Mouse (Mus musculus) embryonic facial prominence, embryonic 10.5 days (tissue): ENCODE data around the gene Wdr45. TPM values are rescaled to one million over a fixed set of nuclear protein-coding genes. Genes with fewer than 3 reads are reported as not detected.

Experiments used
- DNase-seq: peaks from one replicate; pipeline ENCODE4 v3.0.0-alpha.2; 2017; ENCODE audit warnings: low spot score
- H3K27ac ChIP-seq: fragments of 300-500 bp; sonication (generic); replicated peaks from 2 replicates; pipeline ENCODE4 v1.5.1; 2016; ENCODE audit warnings: mild to moderate bottlenecking
- H3K27me3 ChIP-seq: fragments of 300-500 bp; sonication (generic); replicated peaks from 2 replicates; pipeline ENCODE4 v1.6.1; 2016; ENCODE audit warnings: low read depth, mild to moderate bottlenecking; ENCODE audit not compliant: poor library complexity, severe bottlenecking
- H3K36me3 ChIP-seq: fragments of 300-500 bp; sonication (generic); replicated peaks from 2 replicates; pipeline ENCODE4 v1.6.1; 2016; ENCODE audit warnings: mild to moderate bottlenecking, moderate library complexity
- H3K4me1 ChIP-seq: fragments of 300-500 bp; sonication (generic); 2 replicates; pipeline ENCODE4 v1.6.1; 2016
- H3K4me3 ChIP-seq: fragments of 300-500 bp; sonication (generic); 2 replicates; pipeline ENCODE4 v1.5.1; 2016; ENCODE audit warnings: mild to moderate bottlenecking, moderate library complexity
- H3K9me3 ChIP-seq: fragments of 300-500 bp; sonication (generic); 2 replicates; pipeline ENCODE4 v1.6.1; 2016; ENCODE audit warnings: mild to moderate bottlenecking
- WGBS: fragments of 180-500 bp; shearing (Covaris S2); methylation state at CpG from one replicate; pipeline ENCODE4 v1.1.7; 2016; 5-methylcytosine and 5-hydroxymethylcytosine counted together
- polyA plus RNA-seq: library from polyadenylated mRNA; unstranded; fragments of >200 nt; fragmentation: Nextera tagmentation; extraction: Ambion mirVana; gene quantifications from 2 replicates; pipeline ENCODE4 v1.2.1, GENCODE M21; 2016

Wdr45 gene
- polyA plus RNA-seq, 1 experiment from 2014 or later, result 22.5 TPM

GRCm38 (mm10) chrX:7722691-7723090 lies 8.6 kb downstream of the Wdr45 start:
- Histone ChIP-seq H3K27ac (peak overlapping the region; percentile 93; the same call in 1 of the 2 replicates), H3K27me3 (no peaks in the 10 kb centered on the region), H3K4me3 (peak overlapping the region; percentile 69), H3K4me1 (peaks cover 5% of the 10 kb centered on the region; the same call in 1 of the 2 replicates), H3K36me3 (peaks cover 32% of the 10 kb centered on the region), H3K9me3 (no peaks in the 10 kb centered on the region; the same call in 1 of the 2 replicates)
- WGBS, result 26% methylated on average over 4 of the region's 4 CpGs
- DNase-seq, result no peak

DNA sequence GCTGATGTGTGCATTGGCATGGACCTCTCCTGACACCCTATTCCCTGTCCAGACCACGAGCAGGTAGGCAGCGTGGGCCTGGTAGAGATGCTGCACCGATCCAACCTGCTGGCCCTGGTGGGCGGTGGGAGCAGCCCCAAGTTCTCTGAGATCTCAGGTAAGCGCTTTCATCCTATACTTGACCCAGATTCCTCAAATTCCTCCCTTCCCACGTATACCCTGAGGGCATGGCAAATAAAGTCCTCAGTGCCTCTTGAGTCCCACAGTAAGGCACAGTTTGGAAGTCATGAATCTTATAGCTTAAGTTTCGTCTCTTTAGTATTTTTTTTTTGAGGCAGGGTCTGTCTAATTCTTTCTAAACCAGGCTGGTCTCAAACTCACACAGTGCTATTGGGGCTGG lies 10.0 kb downstream of the Wdr45 start:
- no peak overlapping the region for H3K27ac ChIP-seq
- no peak overlapping the region for H3K4me3 ChIP-seq
- peaks cover 8% of the 10 kb centered on the region for H3K4me1 ChIP-seq
- no peaks in the 10 kb centered on the region; the same call in 1 of the 2 replicates for H3K9me3 ChIP-seq
- no peaks in the 10 kb centered on the region for H3K27me3 ChIP-seq
- 87% methylated on average over 7 of the region's 7 CpGs for WGBS
- H3K36me3 ChIP-seq, result peaks cover 32% of the 10 kb centered on the region
- DNase-seq, result no peak

DNA sequence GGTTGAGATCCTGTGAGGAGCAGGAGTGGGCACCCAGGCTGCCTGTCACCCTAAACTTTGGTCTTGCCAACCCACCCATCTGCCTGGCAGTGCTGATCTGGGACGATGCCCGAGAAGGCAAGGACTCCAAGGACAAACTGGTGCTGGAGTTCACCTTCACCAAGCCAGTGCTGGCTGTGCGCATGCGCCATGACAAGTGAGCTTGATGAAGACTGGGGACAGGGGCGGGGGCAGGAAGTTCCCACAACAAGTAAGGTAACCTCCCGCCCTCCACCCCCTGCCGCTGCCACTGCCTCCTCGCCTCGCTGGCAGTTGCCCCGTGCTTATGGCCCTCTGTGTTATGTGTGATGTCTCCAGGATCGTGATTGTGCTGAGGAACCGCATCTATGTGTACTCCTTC lies 11.7 kb downstream of the Wdr45 start:
- WGBS, result 88% methylated on average over 12 of the region's 12 CpGs
- Histone ChIP-seq H3K9me3 (no peaks in the 10 kb centered on the region; the same call in 1 of the 2 replicates), H3K4me1 (peaks cover 11% of the 10 kb centered on the region), H3K4me3 (no peak overlapping the region), H3K27me3 (no peaks in the 10 kb centered on the region), H3K27ac (no peak overlapping the region), H3K36me3 (peaks cover 32% of the 10 kb centered on the region)
- no peak for DNase-seq

DNA sequence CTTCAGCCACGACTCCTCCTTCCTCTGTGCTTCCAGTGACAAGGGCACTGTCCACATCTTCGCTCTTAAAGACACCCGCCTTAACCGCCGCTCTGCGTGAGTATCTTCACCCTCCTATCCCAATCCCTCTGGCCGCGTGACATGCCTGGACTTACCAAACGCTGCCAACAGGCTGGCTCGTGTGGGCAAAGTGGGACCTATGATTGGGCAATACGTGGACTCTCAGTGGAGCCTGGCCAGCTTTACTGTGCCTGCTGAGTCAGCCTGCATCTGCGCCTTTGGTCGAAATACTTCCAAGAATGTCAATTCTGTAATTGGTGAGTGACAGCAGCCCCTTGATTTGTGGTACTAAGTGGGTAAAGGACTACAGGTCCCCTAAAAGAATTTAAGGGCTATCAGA lies 13.0 kb downstream of the Wdr45 start:
- Histone ChIP-seq H3K9me3 (no peaks in the 10 kb centered on the region; the same call in 1 of the 2 replicates), H3K27ac (no peak overlapping the region), H3K4me3 (no peak overlapping the region), H3K4me1 (peaks cover 11% of the 10 kb centered on the region), H3K27me3 (no peaks in the 10 kb centered on the region), H3K36me3 (peaks cover 32% of the 10 kb centered on the region)
- DNase-seq, result no peak
- WGBS, result 92% methylated on average over 13 of the region's 13 CpGs

DNA sequence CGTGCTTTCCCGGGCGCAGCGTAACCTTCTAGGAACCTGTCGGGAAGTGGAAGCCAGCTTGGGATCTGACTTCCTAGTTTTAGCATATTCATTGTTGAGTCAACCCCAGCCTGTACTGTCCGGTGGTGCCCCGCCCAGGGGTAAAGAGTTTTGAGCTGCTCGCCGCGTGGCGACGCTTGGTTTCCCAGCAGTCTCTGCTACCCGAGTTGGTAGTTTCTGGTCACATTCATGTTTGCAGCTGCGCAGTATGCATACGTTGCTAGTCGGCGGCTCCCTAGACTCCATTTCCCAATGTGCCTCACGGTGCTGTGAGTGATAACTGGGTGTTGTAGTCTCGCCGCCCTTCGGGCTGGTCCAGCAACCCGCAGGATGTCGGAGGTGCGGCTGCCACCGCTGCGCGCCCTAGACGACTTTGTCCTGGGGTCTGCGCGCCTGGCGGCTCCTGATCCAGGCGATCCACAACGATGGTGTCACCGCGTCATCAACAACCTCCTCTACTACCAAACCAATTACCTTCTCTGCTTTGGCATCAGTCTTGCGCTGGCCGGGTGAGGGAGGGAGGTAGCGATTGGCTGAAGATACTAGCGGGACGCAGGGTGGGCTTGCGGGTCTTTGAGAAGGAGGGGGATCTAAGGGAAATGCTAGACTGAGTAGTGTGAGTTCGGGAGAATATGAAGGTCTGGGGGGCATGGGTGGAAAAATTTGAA lies 14.2 kb downstream of the Wdr45 start, which contains the start of gene Praf2:
Praf2 (plus strand) TSS at position 225 of the 707 bp plus-strand sequence.
- DNase-seq, result peak; percentile 82
- H3K4me1 ChIP-seq, result peaks cover 5% of the 10 kb centered on the region; the same call in 1 of the 2 replicates
- 19% methylated on average over 42 of the region's 42 CpGs for WGBS
- H3K9me3 ChIP-seq, result peaks cover 1% of the 10 kb centered on the region; the same call in 1 of the 2 replicates
- peaks cover 36% of the 10 kb centered on the region for H3K36me3 ChIP-seq
- H3K27ac ChIP-seq, result peak within 1 kb of the TSS; percentile 78
- H3K4me3 ChIP-seq, result peak within 1 kb of the TSS; percentile 60
- no peaks in the 10 kb centered on the region for H3K27me3 ChIP-seq

DNA sequence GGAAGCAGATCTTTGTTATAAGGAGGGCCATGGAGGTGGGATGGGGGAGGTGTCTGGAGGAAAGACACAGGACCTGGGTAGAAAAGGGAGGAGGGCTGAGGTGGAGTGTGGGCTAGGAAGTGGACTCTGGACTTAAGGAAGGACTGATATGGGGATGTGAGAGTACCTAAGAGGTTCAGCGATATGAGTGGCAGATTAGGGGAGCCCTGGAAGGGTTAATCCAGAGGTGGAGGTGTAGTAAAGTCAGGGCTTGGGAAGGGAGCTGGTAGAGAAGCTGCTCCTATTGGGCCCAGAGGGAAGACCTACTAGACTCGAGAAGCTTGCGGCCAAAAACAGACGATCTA lies 14.8 kb downstream of the Wdr45 start:
- H3K27me3 ChIP-seq, result no peaks in the 10 kb centered on the region
- no peak for DNase-seq
- H3K36me3 ChIP-seq, result peaks cover 38% of the 10 kb centered on the region
- peaks cover 5% of the 10 kb centered on the region; the same call in 1 of the 2 replicates for H3K4me1 ChIP-seq
- WGBS, result 39% methylated on average over 4 of the region's 4 CpGs
- peaks cover 6% of the 10 kb centered on the region; the same call in 1 of the 2 replicates for H3K9me3 ChIP-seq
- peak overlapping the region; percentile 78 for H3K27ac ChIP-seq
- peak overlapping the region; percentile 60 for H3K4me3 ChIP-seq

GRCm38 (mm10) chrX:7733571-7734156 lies 19.5 kb downstream of the Wdr45 start:
- no peak overlapping the region; the same call in 1 of the 2 replicates for H3K4me3 ChIP-seq
- H3K27me3 ChIP-seq, result no peaks in the 10 kb centered on the region
- no peak overlapping the region for H3K27ac ChIP-seq
- H3K9me3 ChIP-seq, result peaks cover 8% of the 10 kb centered on the region; the same call in 1 of the 2 replicates
- H3K4me1 ChIP-seq, result peaks cover 5% of the 10 kb centered on the region; the same call in 1 of the 2 replicates
- 33% methylated on average over 26 of the region's 26 CpGs for WGBS
- peak; percentile 77 for DNase-seq
- peaks cover 45% of the 10 kb centered on the region for H3K36me3 ChIP-seq

DNA sequence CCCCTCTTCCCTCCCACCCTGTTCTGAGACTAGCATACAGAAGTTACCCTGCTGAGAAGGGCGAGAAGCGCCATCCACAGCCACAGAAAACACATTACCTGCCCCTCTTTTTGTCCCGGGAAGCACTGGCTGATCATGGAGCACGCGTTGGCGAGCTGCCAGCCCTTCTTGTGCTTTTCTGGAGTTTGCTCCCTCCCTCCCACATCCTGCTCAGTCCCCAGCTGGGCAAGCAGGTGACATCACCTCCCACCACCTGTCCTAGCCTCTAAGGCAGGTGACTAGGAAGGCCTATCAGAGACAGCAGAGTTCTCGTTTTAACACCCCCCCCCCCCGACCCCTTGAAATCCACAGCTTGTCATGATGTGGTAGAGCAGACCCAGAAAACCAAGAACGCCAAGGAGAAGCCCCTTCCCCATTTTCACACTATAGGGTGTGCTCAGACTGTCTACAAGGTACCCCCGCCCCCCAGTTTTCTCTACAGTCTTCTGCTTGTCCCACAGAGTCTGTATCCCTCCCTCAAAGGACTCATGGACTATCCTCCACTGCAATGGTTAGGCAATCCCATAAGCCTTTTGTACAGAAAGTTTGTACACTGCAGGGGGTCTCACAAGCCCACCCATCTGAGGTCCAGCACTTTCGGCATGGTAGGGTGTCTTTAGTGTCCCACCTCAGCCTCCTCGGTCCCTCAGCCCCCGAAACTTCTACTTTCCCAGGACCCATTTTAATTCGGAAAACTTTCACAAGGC lies 25.4 kb downstream of the Wdr45 start:
- peaks cover 37% of the 10 kb centered on the region for H3K36me3 ChIP-seq
- no peak overlapping the region for H3K27ac ChIP-seq

DNA sequence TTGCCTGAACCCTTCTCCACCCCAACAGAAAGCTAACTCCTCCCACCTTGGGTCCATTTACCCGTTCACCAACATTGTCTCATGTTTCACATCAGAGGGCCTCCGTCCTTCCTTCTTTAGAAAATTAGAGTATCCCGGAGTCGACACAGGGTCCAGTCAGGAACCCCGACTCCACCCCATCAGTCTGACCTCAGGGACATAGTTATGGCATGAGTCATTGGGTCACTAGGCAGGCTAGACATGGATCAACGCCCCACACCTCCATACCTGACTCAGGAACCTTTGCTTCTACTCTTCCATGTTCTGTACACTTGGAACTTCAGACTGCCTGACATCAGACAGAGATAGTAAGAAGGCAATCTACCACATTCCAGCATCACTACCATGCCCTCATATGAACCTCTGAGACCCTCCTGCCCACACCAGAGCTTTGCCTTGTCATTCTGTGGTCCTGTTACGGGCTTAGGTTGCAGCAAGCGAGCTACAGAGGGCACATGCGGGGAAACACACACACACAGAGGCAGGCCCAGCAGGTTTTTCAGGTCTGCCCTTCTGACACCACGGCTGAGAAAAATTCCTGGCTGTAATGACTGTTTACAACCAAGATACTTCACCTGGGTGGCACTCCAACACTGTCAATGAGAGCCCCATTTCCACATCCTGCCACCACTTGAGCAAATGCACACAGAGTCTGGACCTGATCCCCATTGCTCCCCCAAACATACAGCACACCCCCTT lies 26.1 kb downstream of the Wdr45 start:
- Histone ChIP-seq H3K9me3 (0 out of 2 replicates have a peak, but pooled peaks cover 2% of the 10 kb centered on the region), H3K36me3 (peaks cover 29% of the 10 kb centered on the region), H3K4me1 (peaks cover 12% of the 10 kb centered on the region), H3K27ac (no peak overlapping the region), H3K4me3 (0 out of 2 replicates have a peak overlapping the region, but pooled peaks have one; percentile 23), H3K27me3 (no peaks in the 10 kb centered on the region)
- peak; percentile 29 for DNase-seq
- 55% methylated on average over 10 of the region's 10 CpGs for WGBS

More for the DNA sequence above, 25.4 kb downstream of the Wdr45 start:
- H3K27me3 ChIP-seq, result no peaks in the 10 kb centered on the region
- 0 out of 2 replicates have a peak, but pooled peaks cover 2% of the 10 kb centered on the region for H3K9me3 ChIP-seq
- DNase-seq, result no peak
- H3K4me1 ChIP-seq, result peaks cover 12% of the 10 kb centered on the region
- 0 out of 2 replicates have a peak overlapping the region, but pooled peaks have one; percentile 11 for H3K4me3 ChIP-seq
- 64% methylated on average over 14 of the region's 14 CpGs for whole genome bisulfite sequencing

- no peaks in the 10 kb centered on the region for H3K27me3 ChIP-seq
- no peak for DNase-seq
- WGBS, result 75% methylated on average over 5 of the region's 5 CpGs
- H3K36me3 ChIP-seq, result peaks cover 21% of the 10 kb centered on the region
- H3K4me3 ChIP-seq, result peak overlapping the region; percentile 23; the same call in 1 of the 2 replicates
- H3K4me1 ChIP-seq, result peaks cover 12% of the 10 kb centered on the region
- H3K9me3 ChIP-seq, result 0 out of 2 replicates have a peak, but pooled peaks cover 2% of the 10 kb centered on the region
- no peak overlapping the region for H3K27ac ChIP-seq
Observed at GRCm38 (mm10) chrX:7741103-7741502, 27.0 kb downstream of the Wdr45 start.

DNA sequence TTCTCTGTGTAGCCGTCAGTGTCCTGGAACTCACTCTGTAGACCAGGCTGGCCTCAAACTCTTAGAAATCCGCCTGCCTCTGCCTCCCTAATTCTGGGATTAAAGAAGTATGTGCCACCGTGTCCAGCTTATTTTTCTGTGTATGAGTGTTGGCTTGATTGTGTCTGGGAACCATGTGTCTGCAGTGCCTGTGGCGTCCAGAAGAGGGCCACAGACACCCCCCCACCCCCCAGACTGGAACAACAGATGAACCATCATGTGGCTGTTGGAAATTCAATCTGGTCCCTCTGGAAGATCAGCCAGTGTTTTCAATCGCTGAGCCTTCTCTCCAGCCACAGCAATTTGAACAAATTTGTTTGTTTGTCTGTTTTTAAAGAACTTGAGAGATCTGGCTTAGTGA lies 29.3 kb downstream of the Wdr45 start:
- H3K27me3 ChIP-seq, result no peaks in the 10 kb centered on the region
- H3K27ac ChIP-seq, result no peak overlapping the region
- no peak overlapping the region for H3K4me3 ChIP-seq
- no peak for DNase-seq
- 62% methylated on average over 5 of the region's 5 CpGs for WGBS
- no peaks in the 10 kb centered on the region for H3K9me3 ChIP-seq
- H3K36me3 ChIP-seq, result no peaks in the 10 kb centered on the region
- peaks cover 12% of the 10 kb centered on the region for H3K4me1 ChIP-seq

DNA sequence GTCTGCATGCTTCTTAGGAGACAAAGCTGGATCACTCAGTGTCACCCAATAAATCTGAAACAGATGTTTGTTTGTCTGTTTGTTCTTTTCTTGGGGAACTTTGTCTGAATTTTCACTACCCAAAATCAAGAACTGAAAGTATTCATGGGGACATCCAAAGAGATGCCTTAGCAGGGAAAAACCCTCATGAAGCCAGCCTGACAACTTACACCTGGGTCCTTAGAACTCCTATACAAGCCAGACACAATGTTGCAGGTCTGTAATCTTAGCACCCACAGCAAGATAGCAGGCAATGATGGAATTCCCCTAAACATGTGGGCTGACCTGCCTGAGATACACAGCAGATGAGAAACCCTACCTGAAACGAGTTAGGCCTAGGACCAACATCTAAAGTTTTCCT lies 30.8 kb downstream of the Wdr45 start:
- H3K27me3 ChIP-seq, result no peaks in the 10 kb centered on the region
- 55% methylated on average over 1 of the region's 1 CpGs for WGBS
- DNase-seq, result no peak
- H3K27ac ChIP-seq, result no peak overlapping the region
- peaks cover 9% of the 10 kb centered on the region; the same call in 1 of the 2 replicates for H3K4me1 ChIP-seq
- H3K4me3 ChIP-seq, result no peak overlapping the region
- no peaks in the 10 kb centered on the region for H3K36me3 ChIP-seq
- H3K9me3 ChIP-seq, result no peaks in the 10 kb centered on the region
